Mouse (Mus musculus) megakaryocyte-erythroid progenitor cell, adult 5-6 weeks (primary cell): ENCODE data around the gene Baz2b. TPM values are rescaled to one million over a fixed set of nuclear protein-coding genes. Genes with fewer than 3 reads are reported as not detected.
"Not testable (repeated sequence)": the region's sequence is repeated elsewhere in the genome, so short reads cannot be mapped to it uniquely, and the experiment has no call there.

Source experiments
- ATAC-seq: replicated peaks from 2 replicates; pipeline ENCODE4 v1.8.0; 2016; ENCODE audit warnings: mild to moderate bottlenecking, inconsistent platforms; ENCODE audit not compliant: severe bottlenecking, poor library complexity, low FRiP score, low TSS enrichment
- total RNA-seq, 2 experiments: library from RNA; stranded (forward) in 1 of 2; stranded (reverse) in 1 of 2; fragments of 200-1000, 215-1000 nt in 1 of 2; fragments of >200 nt in 1 of 2; fragmentation: Nextera tagmentation in 1 of 2; gene quantifications; 2 replicates each; pipeline ENCODE4 v1.2.3; 2014 to 2017

Gene Baz2b
- total RNA-seq, 2 experiments from 2014 or later, result 68.8 to 82.5 TPM

DNA sequence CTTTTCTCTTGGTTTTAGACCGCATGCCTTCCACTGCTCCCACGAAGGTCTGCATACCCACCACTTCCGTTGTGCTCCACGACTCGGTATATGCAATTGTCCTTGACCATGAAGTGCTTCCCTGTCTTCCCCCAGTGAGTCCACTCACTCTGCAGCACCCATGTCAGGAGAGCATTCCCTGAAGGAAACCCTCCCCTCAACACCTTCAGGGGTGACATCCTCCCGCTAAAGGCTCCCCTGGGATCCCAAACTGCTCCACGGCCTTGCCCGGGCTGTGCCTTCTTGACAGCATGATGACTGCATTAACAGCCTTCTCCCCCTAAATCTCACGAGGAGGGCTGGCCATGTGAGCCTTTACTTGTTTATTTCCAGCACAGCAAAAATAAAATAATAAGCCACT is 301.6 kb downstream of the Baz2b start:
- no peak for ATAC-seq

DNA sequence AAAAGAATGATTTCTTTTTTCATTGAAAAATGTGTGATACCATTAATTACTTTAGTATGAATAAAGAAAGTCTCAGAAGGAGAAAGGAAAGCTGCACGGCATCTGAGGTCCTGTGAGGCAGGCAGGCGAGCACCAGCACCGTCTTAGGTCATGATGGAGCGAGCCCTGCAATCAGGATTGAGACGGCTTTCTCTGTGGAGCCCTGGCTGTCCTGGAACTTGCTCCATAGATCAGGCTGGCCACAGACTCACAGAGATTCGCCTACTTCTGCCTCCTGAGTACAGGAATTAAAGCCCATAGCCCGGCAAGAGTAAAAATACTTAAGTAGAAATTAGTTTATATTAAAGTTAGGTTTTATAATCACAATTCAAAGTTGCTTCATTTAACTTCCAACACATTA is 305.6 kb downstream of the Baz2b start:
- ATAC-seq, result no peak

- ATAC-seq, result no peak
These were observed 311.0 kb downstream of the Baz2b start for GRCm38 (mm10) chr2:59898666-59899065.

DNA sequence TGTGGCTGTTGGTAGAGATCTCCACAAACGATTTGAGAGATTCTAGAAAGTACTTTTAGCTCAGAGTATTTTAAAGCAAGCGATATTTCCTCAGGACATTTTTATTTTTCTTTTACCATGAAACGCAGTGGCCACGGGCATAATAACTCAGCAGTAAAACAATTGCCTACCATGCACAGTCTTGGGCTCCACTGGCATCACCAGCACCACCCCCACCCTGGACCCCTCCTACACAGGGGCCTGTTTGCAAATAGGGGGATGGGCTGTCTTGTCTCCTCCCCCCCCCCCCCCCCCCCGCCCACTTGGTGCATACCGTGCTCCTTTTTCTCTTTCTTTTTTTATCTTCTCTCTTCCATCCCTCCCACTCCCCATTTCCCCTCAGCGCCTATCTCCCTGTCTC is 311.5 kb downstream of the Baz2b start:
- no peak for ATAC-seq

GRCm38 (mm10) chr2:59896837-59897236 is 312.8 kb downstream of the Baz2b start:
- ATAC-seq, result no peak; the same call in none of the 2 replicates

GRCm38 (mm10) chr2:59896400-59896799 is 313.2 kb downstream of the Baz2b start:
- ATAC-seq, result no peak

DNA sequence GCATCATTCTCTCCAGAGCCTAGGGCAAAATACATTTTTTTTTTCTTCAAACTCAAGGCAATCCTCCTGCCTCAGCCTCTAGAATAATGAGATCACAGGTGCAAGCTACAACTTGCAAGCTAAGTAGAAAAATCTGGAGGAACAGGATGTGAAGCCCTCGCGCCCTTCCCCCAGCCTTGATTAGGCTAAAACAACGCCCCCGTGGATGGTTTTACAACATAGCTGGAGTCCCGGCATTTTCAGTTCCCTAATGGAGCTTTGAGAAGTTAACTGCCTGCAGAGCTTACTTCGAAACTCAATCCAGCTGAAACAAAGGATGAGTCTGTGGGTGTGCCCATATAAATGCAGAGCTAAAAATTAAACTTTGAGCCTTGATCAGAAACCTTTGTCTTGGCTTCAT is 319.9 kb downstream of the Baz2b start:
- no peak for ATAC-seq

GRCm38 (mm10) chr2:59882742-59883281 is 326.8 kb downstream of the Baz2b start:
- peak; percentile 87 for ATAC-seq

- peak; percentile 70 for ATAC-seq
These were observed 327.6 kb downstream of the Baz2b start, which contains the start of gene Wdsub1 for GRCm38 (mm10) chr2:59881831-59882741. Wdsub1 (minus strand) TSS chr2:59882591.

- peak; percentile 60 for ATAC-seq
These were observed 328.2 kb downstream of the Baz2b start for GRCm38 (mm10) chr2:59881404-59881803.

DNA sequence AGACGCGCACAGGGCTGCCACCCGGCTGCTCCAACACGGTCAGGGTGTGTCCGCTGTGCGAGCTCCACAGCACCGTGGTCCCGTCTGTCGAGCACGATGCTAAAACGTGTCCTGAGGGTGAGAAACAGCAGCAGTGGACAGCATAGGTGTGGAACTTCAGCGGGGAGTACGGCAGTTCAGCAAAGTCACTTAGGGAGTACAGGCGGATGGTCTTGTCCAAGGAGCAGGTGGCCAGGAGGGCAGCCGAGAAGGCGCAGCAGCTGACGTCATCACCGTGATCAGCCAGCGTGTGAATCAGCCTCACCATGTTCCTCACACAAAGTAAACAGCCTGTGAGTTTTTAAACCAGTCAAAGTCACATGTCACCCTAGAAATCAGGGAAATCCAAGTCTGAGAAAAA is 331.4 kb downstream of the Baz2b start:
- no peak for ATAC-seq

DNA sequence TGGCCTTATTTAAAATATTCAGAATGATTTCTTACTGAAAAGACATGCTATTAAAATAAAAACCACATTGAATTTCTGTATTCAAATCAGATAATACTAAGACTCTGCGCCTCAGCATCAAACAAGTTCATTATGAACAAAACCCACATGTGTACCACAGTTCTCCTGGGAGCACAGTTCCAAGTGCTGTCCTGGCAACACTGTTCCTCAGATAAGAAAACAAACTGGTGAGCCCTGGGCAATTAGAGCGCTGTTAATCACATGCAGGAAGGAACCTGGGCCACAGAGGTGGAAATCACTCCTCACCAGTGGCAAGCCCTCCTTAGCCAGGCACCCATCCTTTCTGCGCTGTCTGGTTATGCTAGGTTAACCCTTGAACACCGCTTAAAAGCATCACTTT is 332.3 kb downstream of the Baz2b start:
- ATAC-seq, result no peak

DNA sequence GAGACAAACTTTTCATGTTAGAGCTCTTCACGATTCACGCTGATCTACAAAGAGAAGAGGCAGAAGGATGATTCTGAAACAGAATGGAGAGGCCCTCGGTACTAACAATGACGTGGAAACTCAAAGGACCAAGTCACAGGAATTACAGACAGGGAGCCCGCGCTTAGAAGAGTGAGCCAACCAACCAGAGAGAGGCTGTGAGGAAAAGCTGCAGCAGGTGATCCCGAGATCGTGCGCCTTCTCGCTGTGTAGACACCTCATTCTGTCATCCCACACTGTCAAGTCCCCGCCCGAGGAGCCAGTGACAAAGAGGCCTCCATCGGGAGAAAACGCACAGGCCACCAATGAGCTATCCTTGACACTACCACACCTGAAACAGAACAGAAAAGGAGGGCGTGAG is 333.2 kb downstream of the Baz2b start:
- no peak for ATAC-seq

DNA sequence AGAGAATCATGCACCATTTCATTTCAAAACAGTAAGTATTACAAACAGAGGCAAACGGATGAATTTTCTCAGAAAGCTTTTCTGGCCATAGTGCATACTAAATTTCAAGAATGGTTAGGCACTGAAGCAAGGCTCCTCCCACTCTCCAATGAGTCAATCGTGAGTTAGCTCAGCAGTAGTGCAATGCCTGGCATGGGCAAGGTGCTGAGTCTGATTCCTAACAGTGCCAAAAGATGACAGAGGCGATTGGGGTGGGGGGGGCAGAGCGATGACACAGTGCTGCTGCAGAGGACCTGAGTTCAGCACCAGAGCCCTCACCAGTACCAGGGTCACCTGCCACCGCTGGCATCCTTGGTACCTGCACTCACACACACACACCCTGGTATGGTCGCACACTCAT is 339.1 kb downstream of the Baz2b start:
- 0 out of 2 replicates have a peak, but pooled peaks have one; percentile 33 for ATAC-seq

DNA sequence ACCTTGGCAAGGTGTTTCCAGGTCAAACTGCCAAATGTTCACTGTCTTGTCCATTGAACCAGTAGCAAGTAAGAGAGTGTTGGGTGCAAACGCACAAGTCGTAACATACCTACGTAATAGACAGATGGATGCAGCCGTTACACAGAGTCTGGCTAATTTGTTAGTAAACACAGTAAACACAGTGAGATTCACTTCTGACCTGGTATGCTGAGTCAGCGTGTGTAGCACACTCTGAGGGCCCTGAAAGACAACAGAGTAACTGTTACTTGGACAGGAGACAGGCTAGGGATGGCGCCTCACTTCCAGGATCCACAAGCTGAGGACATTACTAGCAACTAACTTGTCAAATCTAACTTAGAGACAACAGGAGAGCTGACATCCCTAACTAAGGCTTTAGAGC is 347.0 kb downstream of the Baz2b start:
- no peak for ATAC-seq

GRCm38 (mm10) chr2:59854363-59854762 is 355.3 kb downstream of the Baz2b start:
- no peak for ATAC-seq

DNA sequence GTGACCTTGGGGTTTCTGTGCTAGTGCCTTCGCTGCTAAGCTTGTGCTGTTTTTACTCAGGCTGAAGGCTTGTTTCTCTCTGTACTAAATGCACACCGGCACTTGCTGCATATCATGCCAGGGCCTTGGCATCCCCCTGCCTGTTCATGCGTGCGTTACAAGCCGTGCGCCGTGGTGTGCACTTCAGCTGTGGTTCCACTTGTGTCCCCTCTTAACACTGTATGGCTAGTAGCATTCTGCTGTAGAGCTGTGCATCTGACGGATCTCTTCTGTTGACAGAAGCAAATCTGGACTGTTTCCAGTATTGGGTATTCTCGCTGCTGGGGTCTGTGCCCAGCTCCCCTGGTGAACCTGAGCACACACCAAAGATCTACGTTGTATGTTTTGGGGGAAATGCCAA is 356.1 kb downstream of the Baz2b start:
- ATAC-seq, result no peak

DNA sequence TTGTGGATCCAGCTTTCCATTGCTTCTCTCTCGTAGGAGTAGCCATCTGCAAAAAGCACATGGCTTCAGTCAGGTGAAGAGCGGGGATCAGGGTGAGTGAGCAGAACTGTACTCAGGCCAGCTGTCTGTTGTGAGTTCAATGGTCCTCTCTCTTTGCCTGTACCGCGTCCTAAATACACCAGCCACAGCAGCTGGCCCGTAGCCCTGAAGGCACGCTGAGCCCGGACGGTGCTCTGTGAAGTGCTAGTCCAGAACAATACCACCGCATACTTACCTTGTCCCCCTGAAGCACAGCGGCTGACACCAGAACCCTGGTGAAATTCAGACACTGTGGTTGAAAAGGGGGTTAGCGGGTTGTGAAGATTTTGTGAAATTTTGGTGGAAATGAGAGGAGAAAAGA is 356.7 kb downstream of the Baz2b start:
- no peak for ATAC-seq

GRCm38 (mm10) chr2:59851885-59852284 is 357.8 kb downstream of the Baz2b start:
- not testable (repeated sequence) for ATAC-seq
